Mouse (Mus musculus): ENCODE data around the gene Hoxc6. TPM values are rescaled to one million over a fixed set of nuclear protein-coding genes. Genes with fewer than 3 reads are reported as not detected.

Hoxc6 gene
- total RNA-seq, 4 experiments from 2014 or later = 4.5 to 6.3 (median 5.2) TPM

DNA sequence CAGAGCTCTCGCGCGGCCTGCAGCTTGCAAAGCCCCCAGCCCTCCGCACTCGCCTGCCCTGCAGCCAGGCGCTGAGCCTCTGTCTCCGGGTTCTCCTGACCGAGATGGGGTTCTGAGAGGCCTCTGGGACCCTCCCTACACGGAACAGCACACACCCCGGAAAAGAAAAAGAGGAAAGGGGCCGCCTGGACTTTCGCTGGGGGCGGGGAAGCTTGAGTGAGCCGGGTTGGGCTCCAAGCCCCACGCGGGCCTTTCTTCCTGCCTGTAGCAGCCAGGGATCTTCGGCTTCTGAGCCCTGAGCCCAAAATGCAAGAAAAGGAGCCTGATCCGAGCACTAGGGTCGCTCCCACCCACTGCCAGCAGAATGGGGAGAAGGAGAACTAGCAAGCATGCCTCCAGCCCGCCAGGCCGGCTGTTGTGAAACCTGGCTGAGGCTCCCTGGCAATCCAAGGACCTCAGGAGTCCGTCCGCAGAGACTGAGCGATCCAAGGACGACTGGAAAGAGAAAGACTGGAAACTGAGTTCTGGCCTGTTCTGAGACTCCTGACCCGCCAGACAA lies 13.9 kb downstream of the Hoxc6 start:
- DNase-seq (ENCODE audit: low spot score in 2 of 2) = no peak

- no peak for DNase-seq (ENCODE audit: low spot score in 2 of 2)
Measured at GRCm38 (mm10) chr15:103013238-103013984, 15.4 kb downstream of the Hoxc6 start.

GRCm38 (mm10) chr15:103014166-103015008 lies 16.3 kb downstream of the Hoxc6 start:
- peak; percentile 50 to 54 for DNase-seq (ENCODE audit: low spot score in 2 of 2)

DNA sequence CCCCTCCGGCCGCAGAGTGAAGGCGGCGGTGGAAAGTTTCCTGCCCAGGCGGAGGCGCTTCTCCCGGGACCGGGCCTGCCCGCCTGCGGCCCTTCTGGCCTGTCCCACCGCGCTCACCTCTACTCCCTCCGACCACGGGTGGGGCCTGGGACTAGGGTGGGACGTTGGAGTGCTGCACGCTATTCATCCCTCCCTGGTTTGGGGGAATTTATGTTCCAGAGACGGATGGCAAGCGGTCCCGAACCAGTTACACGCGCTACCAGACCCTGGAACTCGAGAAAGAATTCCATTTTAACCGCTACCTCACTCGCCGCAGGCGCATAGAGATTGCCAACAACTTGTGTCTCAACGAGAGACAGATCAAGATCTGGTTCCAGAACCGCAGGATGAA lies 16.9 kb downstream of the Hoxc6 start:
- no peak for DNase-seq (ENCODE audit: low spot score in 2 of 2)

GRCm38 (mm10) chr15:103015406-103016166 lies 17.5 kb downstream of the Hoxc6 start:
- no peak for DNase-seq (ENCODE audit: low spot score in 2 of 2)

DNA sequence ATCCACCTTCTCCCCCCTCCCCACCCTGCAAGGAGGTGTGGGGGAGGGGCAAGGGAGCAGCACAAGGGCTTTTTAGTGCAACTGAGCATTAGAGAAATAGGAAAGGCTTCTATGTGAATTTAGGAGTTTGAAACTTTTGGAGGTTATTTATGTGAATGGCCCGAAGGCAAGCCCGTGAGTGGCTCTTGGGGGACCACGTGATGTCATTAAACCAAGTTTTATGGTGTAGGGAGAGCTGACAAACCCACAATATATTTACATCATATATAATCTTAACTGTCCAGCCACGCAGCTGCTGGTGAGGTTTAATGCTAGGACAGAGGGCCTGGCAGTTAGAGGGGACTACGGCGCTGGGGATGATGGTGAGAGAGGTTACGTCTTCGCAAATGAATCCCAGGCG lies 20.6 kb downstream of the Hoxc6 start, which contains the start of gene Hoxc4:
Gene Hoxc4 (plus strand): TSS at position 299 of the 400 bp plus-strand sequence.
- DNase-seq (ENCODE audit: low spot score in 2 of 2) = no peak

DNA sequence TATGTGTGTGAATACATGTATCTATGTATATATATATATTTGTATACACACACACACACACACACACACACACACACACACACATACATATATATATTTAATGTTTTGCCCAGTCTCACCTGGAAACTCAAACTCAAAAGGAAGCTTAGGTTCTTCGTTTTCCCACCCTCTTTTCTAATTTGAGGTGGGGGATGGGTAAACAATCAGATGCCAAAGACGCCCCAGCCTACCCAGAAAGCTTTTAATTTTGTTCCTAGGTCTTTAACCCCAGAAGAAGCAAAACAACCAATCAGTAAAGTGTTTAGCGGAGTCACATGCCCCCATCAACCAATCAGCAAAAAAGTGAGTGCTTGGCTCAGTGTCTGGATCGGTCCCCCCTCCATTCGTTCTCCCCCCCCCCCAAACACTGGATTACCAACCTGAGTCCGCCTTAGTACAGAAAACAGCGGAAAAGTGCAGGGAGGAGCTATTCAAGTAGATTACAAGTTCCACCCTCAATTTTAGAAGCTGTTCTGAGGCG lies 22.9 kb downstream of the Hoxc6 start:
- no peak for DNase-seq (ENCODE audit: low spot score in 2 of 2)

DNA sequence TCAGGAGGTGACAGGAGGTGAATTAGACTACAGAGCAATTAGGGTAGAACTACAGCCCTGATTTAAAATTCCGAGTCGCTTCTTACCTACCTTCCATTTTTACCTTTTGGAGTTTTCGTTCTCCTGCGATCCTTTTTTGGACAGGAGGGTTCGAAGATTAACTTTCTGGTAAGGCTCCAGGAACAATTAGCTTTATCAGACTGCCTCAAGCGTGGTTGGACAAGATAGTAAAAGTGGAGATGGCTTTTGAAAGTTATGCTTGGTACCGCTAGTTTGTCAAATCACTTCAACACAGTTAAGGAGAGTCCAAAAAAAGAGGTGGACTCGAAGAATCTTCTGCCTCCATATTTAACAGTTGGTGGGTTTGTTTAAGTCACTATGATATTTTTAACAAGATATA lies 23.5 kb downstream of the Hoxc6 start:
- DNase-seq (ENCODE audit: low spot score in 2 of 2) = no peak

DNA sequence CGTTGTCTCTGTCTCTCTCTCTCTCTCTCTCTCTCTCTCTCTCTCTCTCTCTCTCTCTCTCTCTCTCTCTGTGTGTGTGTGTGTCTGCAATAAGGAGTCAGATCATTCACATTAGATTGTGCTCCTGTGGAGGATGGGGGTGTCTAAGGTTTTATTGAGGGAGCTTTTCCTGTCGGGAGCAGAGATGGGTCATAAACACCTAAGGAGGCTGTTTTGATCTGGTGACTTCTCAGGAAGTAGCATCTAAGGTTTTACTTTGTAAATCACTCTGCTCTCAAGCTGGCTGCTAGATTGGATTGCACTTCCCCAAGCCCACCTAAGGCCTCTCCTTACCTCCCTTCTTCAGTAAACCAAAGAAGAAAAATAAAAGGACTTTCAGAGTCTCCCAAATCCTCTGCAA lies 26.1 kb downstream of the Hoxc6 start:
- no peak for DNase-seq (ENCODE audit: low spot score in 2 of 2)

DNA sequence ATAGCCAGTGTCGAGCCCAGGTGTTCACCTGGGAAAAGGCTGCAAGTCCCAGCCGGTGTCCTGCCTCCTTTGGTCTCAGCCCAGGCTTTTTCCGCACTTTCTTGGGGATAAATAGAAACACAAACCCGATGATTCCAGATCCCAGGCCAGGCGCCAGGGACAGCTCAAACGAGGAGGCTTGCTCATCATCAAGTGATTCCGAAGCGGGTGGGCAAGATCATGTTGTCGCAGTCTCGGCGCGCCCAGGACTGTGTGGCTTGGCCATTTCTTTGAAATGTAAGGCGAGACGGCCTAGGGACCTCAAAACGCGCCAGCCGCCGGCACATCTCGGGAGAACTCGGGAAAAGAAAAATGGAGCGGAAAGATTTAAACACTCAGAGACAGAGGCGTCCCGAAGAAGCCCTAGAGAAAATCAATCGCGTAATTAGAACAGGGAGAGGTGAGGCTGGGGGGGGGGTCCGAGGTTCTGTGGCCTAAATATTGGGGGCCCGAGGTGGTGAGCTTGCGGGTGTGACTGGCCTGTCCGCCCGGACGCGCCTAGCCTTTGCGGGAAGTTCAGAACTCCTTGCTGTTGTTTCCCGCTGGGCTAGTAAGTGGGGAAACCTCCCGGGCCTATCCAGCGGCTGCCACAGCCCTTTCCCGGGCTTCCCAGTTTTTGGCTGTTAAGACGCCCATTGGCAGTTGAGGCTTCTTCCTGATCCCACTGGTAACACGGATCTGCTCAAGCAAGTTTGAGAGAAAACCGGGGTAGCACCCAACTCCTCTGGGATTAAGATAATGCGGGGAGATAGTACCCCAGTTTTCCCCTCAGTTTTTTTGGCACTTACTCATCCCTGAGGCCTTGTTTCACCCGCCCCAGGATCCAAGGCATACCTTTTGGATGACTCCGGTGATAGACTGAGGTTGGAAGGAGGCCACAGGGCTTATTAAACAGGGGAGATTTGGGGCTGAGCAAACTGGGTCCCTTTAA lies 29.5 kb downstream of the Hoxc6 start:
- DNase-seq (ENCODE audit: low spot score in 2 of 2) = peak; percentile 63 to 77

DNA sequence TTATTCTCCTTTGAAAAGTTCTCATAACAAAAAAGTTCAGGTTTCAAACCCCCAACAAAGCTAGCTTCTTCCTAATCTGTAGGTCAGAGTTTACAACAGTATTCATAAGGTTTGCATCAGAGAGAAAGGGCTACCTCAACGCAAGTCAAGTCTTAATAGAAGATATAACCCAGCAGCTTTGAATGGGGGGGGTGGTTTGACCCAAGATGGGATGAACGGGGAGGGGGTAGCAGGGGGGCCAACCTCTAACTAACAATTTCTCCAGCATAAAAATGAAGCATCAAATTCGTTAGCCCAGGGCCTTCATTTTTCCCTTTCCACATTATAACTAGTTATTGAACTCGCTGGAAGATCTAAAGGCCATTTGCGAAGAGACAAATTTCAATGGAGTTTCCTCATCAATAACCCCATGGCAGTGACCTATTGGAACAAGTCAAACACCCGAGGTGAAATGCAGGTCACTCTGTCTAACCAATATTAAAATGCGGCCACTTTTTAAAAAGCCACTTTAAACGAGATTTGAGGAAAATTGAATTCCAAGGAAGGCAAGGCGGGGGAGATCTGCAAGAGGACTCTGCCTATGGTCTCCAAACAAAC lies 31.0 kb downstream of the Hoxc6 start:
- DNase-seq (ENCODE audit: low spot score in 2 of 2) = no peak

DNA sequence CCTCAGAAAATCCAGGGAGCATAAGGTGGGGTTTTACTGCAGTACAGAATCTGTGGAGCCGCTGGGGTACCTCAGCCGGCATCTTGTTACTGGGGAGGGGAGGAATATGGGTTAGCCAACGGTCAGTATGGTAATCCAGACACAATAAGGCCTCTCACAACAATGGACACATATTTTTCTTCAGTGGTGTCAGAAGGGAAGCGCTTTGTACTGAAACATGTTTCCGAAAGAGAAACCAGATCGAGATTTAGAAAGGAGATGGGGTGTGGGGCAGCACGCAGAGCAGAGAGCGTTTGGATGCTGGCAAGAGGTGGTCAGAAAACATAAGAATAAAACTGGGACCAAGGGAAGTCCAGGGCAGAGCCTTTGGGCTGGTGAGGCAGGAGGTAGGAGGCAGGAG lies 32.1 kb downstream of the Hoxc6 start:
- no peak for DNase-seq (ENCODE audit: low spot score in 2 of 2)

DNA sequence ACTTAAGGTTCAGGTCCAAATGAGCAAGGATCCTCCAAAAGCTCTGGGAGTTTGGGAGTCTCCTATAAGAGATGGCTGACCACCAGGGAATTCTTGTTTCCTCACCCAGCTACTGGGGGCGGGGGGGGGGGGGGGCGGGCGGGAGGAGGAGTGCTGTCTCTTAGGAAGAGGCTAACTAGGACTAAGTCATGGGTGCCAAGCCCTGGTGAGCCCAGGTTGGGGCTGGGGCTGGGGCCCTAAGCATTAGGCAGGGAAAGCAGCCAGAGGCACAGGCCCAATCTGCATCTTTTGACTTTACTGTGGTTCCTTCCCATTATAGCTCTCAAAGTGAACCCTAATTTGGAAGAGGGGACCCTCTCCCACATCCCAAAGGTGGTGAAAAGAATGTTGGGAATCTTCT lies 34.1 kb downstream of the Hoxc6 start:
- DNase-seq (ENCODE audit: low spot score in 2 of 2) = no peak

GRCm38 (mm10) chr15:103032646-103033575 lies 34.9 kb downstream of the Hoxc6 start:
- no peak for DNase-seq (ENCODE audit: low spot score in 2 of 2)

- DNase-seq (ENCODE audit: low spot score in 2 of 2) = no peak
Measured at GRCm38 (mm10) chr15:103034043-103034806, 36.2 kb downstream of the Hoxc6 start.

GRCm38 (mm10) chr15:103034807-103035547 lies 36.9 kb downstream of the Hoxc6 start:
- DNase-seq (ENCODE audit: low spot score in 2 of 2) = no peak

DNA sequence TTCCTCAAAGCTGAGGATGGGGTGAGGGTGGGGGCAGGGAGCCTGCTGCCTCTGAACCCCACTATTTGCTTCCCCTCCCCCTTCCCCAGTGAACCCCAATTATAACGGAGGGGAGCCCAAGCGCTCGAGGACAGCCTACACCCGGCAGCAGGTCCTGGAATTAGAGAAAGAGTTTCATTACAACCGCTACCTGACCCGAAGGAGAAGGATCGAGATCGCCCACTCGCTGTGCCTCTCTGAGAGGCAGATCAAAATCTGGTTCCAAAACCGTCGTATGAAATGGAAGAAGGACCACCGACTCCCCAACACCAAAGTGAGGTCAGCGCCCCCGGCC lies 37.5 kb downstream of the Hoxc6 start:
- DNase-seq (ENCODE audit: low spot score in 2 of 2) = no peak
